Mouse (Mus musculus) kidney, adult 2 months (tissue): Measurements from ENCODE around the gene Chst11.

Experiments
- CTCF ChIP-seq: fragments of 200-500 bp; conservative IDR thresholded peaks from 2 replicates; pipeline ENCODE4 v1.5.1; 2011; ENCODE audit warnings: low read depth, mild to moderate bottlenecking, control low read depth, low read length, moderate library complexity, mixed read lengths; ENCODE audit not compliant: insufficient read depth, insufficient read length
- POLR2A ChIP-seq: fragments of 200-500 bp; IDR thresholded peaks from one replicate; pipeline ENCODE4 v1.6.1; 2011; ENCODE audit warnings: low read depth, low read length, control low read depth

DNA sequence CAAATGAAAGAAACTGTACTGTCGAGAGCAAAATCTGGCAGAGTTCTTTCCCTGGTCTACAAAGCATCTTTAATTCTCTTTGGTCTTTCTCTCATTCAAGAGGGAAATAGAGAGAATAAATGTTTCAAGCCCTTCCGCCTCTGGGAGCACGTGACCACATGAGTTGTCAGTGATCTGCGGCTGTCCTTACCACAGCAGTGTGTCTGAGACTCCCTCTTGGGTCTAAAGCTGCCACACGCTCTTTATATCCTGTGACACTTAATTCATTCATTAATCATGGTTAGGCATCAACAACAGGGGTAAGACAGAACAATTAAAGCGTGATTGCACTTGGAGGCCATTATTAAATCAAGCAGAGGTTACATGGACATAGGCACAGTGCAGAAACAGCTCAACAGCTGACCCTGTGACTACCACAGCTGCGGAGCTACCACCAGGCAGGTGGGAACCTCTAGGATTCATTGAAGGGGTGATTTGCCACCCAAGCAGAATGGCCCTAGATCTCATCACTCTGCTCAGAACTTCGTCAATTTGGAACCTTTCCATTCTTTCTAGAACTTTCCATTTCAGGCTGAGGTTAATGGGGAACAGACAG, 144.4 kb downstream of the Chst11 start:
- no peak for TF ChIP-seq CTCF
- no peak for TF ChIP-seq POLR2A
